In the genomic region with DNA sequence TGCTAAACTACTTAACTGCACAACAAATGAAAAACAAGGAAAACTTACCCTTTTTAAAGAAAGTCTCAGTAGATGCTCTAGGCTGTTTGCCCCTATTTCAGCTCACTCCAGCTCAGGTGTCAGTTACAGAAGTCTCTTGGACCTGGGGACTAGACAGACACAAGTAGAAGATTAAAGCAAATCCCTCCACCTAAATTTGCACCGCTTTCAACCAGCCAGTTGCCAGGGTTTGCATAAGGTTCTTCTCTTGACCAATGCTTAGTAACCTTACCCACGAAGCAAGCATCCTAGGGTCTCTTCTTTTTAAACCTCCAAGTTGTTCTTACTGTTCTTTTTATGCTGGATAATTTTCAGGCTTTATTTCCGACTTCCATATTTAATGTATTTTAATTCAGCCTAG, we compare ENCODE assay signal across 8 mouse cellular contexts. TPM values are rescaled to one million over a fixed set of nuclear protein-coding genes. Genes with fewer than 3 reads are reported as not detected.
DNase-seq lines count a peak whose midpoint lies in the region; ATAC-seq and TF ChIP-seq lines count a peak whose summit lies in the region.

TSS of gene Slc39a10 (minus strand) at position 101 of the 400 bp plus-strand sequence.

- H3K4me2 ChIP-seq in forebrain, postnatal 0 days (ENCODE audit: low read depth) = no peak within 1 kb of the TSS

- ATAC-seq in G1E (ENCODE audit: extremely low read depth, insufficient number of reproducible peaks, low FRiP score, poor library complexity, severe bottlenecking) = no peak
- ATAC-seq in forebrain, postnatal 0 days = no peak

- H3K9ac ChIP-seq in forebrain, postnatal 0 days = no peak within 1 kb of the TSS

- H3K27ac ChIP-seq in heart, embryonic 10.5 days = no peak within 1 kb of the TSS
- no peak within 1 kb of the TSS for H3K27ac ChIP-seq in forebrain, postnatal 0 days (ENCODE audit: low read depth, low read length)

- H3K36me3 ChIP-seq in heart, embryonic 10.5 days = no peaks in the 10 kb centered on the region
- no peaks in the 10 kb centered on the region for H3K36me3 ChIP-seq in G1E (replicated peaks)
- no peaks in the 10 kb centered on the region for H3K36me3 ChIP-seq in forebrain, postnatal 0 days (ENCODE audit: insufficient read depth)

- peaks cover 23% of the 10 kb centered on the region for H3K4me1 ChIP-seq in heart, embryonic 10.5 days
- H3K4me1 ChIP-seq in G1E (ENCODE audit: insufficient read depth, low read depth, low read length) = peaks cover 3% of the 10 kb centered on the region; the same call in 1 of the 2 replicates
- H3K4me1 ChIP-seq in forebrain, postnatal 0 days (ENCODE audit: insufficient read depth) = no peaks in the 10 kb centered on the region

- H3K4me3 ChIP-seq in heart, embryonic 10.5 days = no peak within 1 kb of the TSS
- no peak within 1 kb of the TSS for H3K4me3 ChIP-seq in G1E (ENCODE audit: low read depth, low read length)
- H3K4me3 ChIP-seq in forebrain, postnatal 0 days (ENCODE audit: low read depth, low read length) = no peak within 1 kb of the TSS

- no peak for TF ChIP-seq CTCF in G1E (IDR thresholded peaks at IDR 0.05; ENCODE audit: low read depth, low read length)
- no peak for TF ChIP-seq CTCF in forebrain, postnatal 0 days (IDR thresholded peaks at IDR 0.05; ENCODE audit: low read depth)

- 56% methylated on average over 3 of the region's 3 CpGs for WGBS in heart, embryonic 10.5 days
- WGBS in forebrain, postnatal 0 days = 64% methylated on average over 3 of the region's 3 CpGs

- intact Hi-C loops in left cerebral cortex, postnatal 4 days (cut with DNase I) = no loop called here

- no peaks in the 10 kb centered on the region for H3K9me3 ChIP-seq in heart, embryonic 10.5 days
- H3K9me3 ChIP-seq in G1E (replicated peaks) = no peaks in the 10 kb centered on the region
- H3K9me3 ChIP-seq in forebrain, postnatal 0 days (ENCODE audit: low read length) = no peaks in the 10 kb centered on the region

- DNase-seq in heart, embryonic 10.5 days (ENCODE audit: low spot score) = no peak
- DNase-seq in heart, adult 9 months (ENCODE audit: low spot score in 2 of 2) = no peak
- no peak for DNase-seq in G1E (ENCODE audit: low spot score)
- DNase-seq in forebrain, postnatal 0 days = no peak
- no peak for DNase-seq in left cerebral cortex, postnatal 4 days
- DNase-seq in T-cell, adult 2 months (ENCODE audit: low spot score) = no peak
- DNase-seq in frontal cortex, postnatal 14 days (ENCODE audit: low spot score in 2 of 2) = no peak
- no peak for DNase-seq in gastrocnemius, adult 8-10 months (ENCODE audit: low spot score in 2 of 2)

- H3K27me3 ChIP-seq in heart, embryonic 10.5 days (ENCODE audit: insufficient read depth, poor library complexity, severe bottlenecking) = no peaks in the 10 kb centered on the region
- H3K27me3 ChIP-seq in G1E (ENCODE audit: insufficient read depth, low read length) = peaks cover 7% of the 10 kb centered on the region
- no peaks in the 10 kb centered on the region for H3K27me3 ChIP-seq in forebrain, postnatal 0 days (ENCODE audit: insufficient read depth, low read length)

RNA-seq across cellular contexts. Expression of gene Slc39a10, which starts in this region (rescaled TPM):
- polyA plus RNA-seq in heart, embryonic 10.5 days (2016; fragmentation: Nextera tagmentation; extraction: Ambion mirVana) = 47.5 and 51.3 TPM in 2 replicates
- total RNA-seq in G1E (2014; fragmentation: Nextera tagmentation) (76.0 and 84.7 TPM in 2 replicates), G1E (2017) (27.1 and 30.8 TPM in 2 replicates)
- 1.7 and 2.8 TPM in 2 replicates for polyA plus RNA-seq in G1E (2012)
- 70.0 and 79.9 TPM in 2 replicates for total RNA-seq in forebrain, postnatal 0 days (2014; rRNA removed)
- polyA plus RNA-seq in forebrain, postnatal 0 days (2015; fragmentation: Nextera tagmentation; extraction: Ambion mirVana) = 36.3 and 48.3 TPM in 2 replicates
- total RNA-seq in left cerebral cortex, postnatal 4 days (2021) = 10 to 100 TPM; 94.0 to 97.2 TPM
- total RNA-seq in gastrocnemius, adult 8-10 months (2022) = 1 to 10 TPM; 3.5 to 5.2 (median 4.3) TPM

Comparison
In these comparisons a context has a peak if more than half of its experiments do, and no peak if none do; other contexts are left out.
1. RNA of gene Slc39a10 (total RNA-seq): 94.0 to 97.2 TPM in left cerebral cortex, postnatal 4 days, 27.1 to 84.7 TPM in G1E and 70.0 to 79.9 TPM in forebrain, postnatal 0 days; 3.5 to 5.2 TPM in gastrocnemius, adult 8-10 months; every median in the first group is over 4 times any median in the second.